Mouse (Mus musculus): ENCODE data around the gene Cdk2ap2. TPM values are rescaled to one million over a fixed set of nuclear protein-coding genes. Genes with fewer than 3 reads are reported as not detected.
A peak's percentile ranks its signal among the peaks of the same experiment; 100 is the strongest.

Gene Cdk2ap2
- polyA plus RNA-seq, 1 experiment from 2014 or later, result 116 TPM

- H3K27me3 ChIP-seq (ENCODE audit: control insufficient read depth, insufficient read depth, low read length), result no peaks in the 10 kb centered on the region
- WGBS, result 92% methylated on average over 18 of the region's 18 CpGs
- ATAC-seq (ENCODE audit: low FRiP score, low TSS enrichment), result no peak
- no peak overlapping the region for H3K4me3 ChIP-seq (ENCODE audit: low read length)
- no peak overlapping the region for H3K4me2 ChIP-seq (replicated peaks; ENCODE audit: low read depth, low read length)
- H3K9ac ChIP-seq (ENCODE audit: low read depth, low read length), result no peak overlapping the region
- H3K36me3 ChIP-seq (ENCODE audit: control insufficient read depth, insufficient read depth, low read length), result no peaks in the 10 kb centered on the region
- H3K27ac ChIP-seq (ENCODE audit: low read depth, low read length), result no peak overlapping the region
- H3K4me1 ChIP-seq (ENCODE audit: control insufficient read depth, insufficient read depth, low read length), result peaks cover under 1% of the 10 kb centered on the region
- no peaks in the 10 kb centered on the region for H3K9me3 ChIP-seq (ENCODE audit: control insufficient read depth, low read length)
Observed at GRCm38 (mm10) chr19:4142416-4143173, 45.6 kb downstream of the Cdk2ap2 start.

DNA sequence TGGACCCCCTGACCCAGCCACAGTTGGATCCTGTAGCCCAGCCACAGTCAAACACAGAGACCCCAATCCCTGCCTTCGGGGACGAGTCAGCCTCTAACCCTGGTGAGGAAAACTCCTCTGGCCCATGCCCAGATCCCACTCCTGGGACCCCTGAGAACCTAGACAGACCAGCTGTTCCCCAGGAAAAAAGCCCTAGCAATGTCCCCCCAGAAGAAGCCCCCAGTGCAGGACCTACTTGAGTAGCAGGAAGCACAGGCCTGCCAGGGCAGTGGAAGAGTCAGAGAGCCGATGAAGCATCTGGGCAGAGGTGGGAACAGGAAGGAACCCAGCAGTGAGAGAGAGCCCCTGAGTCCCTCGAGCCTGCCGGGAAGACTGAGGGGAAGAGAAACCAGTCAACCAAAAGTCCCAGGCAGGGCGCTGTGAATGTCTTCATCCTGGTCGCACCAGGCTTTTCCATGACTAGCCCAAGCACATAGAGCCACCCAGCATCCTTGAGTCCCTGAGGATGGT is 46.8 kb downstream of the Cdk2ap2 start, which contains the start of gene Cabp4:
Gene Cabp4, minus strand, starts transcription at position 275 of the 510 bp plus-strand sequence.
- H3K4me3 ChIP-seq (ENCODE audit: low read length), result no peak within 1 kb of the TSS
- H3K4me1 ChIP-seq (ENCODE audit: control insufficient read depth, insufficient read depth, low read length), result peaks cover 6% of the 10 kb centered on the region
- H3K36me3 ChIP-seq (ENCODE audit: control insufficient read depth, insufficient read depth, low read length), result no peaks in the 10 kb centered on the region
- no peak within 1 kb of the TSS for H3K27ac ChIP-seq (ENCODE audit: low read depth, low read length)
- H3K9me3 ChIP-seq (ENCODE audit: control insufficient read depth, low read length), result no peaks in the 10 kb centered on the region
- H3K4me2 ChIP-seq (replicated peaks; ENCODE audit: low read depth, low read length), result no peak within 1 kb of the TSS
- 78% methylated on average over 7 of the region's 7 CpGs for WGBS
- no peak for ATAC-seq (ENCODE audit: low FRiP score, low TSS enrichment)
- no peaks in the 10 kb centered on the region for H3K27me3 ChIP-seq (ENCODE audit: control insufficient read depth, insufficient read depth, low read length)
- H3K9ac ChIP-seq (ENCODE audit: low read depth, low read length), result no peak within 1 kb of the TSS

GRCm38 (mm10) chr19:4144550-4145498 is 47.8 kb downstream of the Cdk2ap2 start:
- H3K4me3 ChIP-seq (ENCODE audit: low read length), result no peak overlapping the region
- H3K27me3 ChIP-seq (ENCODE audit: control insufficient read depth, insufficient read depth, low read length), result no peaks in the 10 kb centered on the region
- no peaks in the 10 kb centered on the region for H3K36me3 ChIP-seq (ENCODE audit: control insufficient read depth, insufficient read depth, low read length)
- no peaks in the 10 kb centered on the region for H3K9me3 ChIP-seq (ENCODE audit: control insufficient read depth, low read length)
- H3K9ac ChIP-seq (ENCODE audit: low read depth, low read length), result no peak overlapping the region
- 81% methylated on average over 16 of the region's 16 CpGs for WGBS
- no peak overlapping the region for H3K4me2 ChIP-seq (replicated peaks; ENCODE audit: low read depth, low read length)
- H3K27ac ChIP-seq (ENCODE audit: low read depth, low read length), result no peak overlapping the region
- no peak for ATAC-seq (ENCODE audit: low FRiP score, low TSS enrichment)
- peaks cover 14% of the 10 kb centered on the region for H3K4me1 ChIP-seq (ENCODE audit: control insufficient read depth, insufficient read depth, low read length)

DNA sequence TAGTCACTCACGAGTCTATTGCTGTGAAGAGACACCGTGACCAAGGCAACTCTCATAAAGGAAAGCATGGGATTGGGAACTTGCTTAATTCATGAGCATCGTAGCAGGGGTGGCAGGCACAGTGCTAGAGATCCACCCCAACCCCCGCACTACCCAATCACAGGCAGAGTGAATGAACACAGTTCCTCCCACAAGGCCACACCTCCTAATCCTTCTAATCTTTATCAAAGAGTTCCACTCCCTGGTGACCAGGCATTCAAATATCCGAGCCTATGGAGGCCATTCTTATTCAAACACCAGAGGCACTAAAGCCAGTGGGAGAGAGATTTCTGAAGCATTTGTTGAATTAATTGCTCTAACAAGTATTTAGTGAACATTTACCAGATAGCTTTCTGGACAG is 49.0 kb downstream of the Cdk2ap2 start:
- Histone ChIP-seq H3K4me2 (replicated peaks; ENCODE audit: low read depth, low read length) (no peak overlapping the region), H3K4me3 (ENCODE audit: low read length) (no peak overlapping the region), H3K9ac (ENCODE audit: low read depth, low read length) (no peak overlapping the region), H3K4me1 (ENCODE audit: control insufficient read depth, insufficient read depth, low read length) (peaks cover 14% of the 10 kb centered on the region), H3K27me3 (ENCODE audit: control insufficient read depth, insufficient read depth, low read length) (no peaks in the 10 kb centered on the region), H3K27ac (ENCODE audit: low read depth, low read length) (no peak overlapping the region), H3K36me3 (ENCODE audit: control insufficient read depth, insufficient read depth, low read length) (peaks cover 11% of the 10 kb centered on the region), H3K9me3 (ENCODE audit: control insufficient read depth, low read length) (no peaks in the 10 kb centered on the region)
- no peak for ATAC-seq (ENCODE audit: low FRiP score, low TSS enrichment)
- WGBS, result 92% methylated on average over 5 of the region's 5 CpGs

- Histone ChIP-seq H3K4me3 (ENCODE audit: low read length) (no peak overlapping the region), H3K27ac (ENCODE audit: low read depth, low read length) (no peak overlapping the region), H3K36me3 (ENCODE audit: control insufficient read depth, insufficient read depth, low read length) (peaks cover 16% of the 10 kb centered on the region), H3K9ac (ENCODE audit: low read depth, low read length) (no peak overlapping the region), H3K4me2 (replicated peaks; ENCODE audit: low read depth, low read length) (no peak overlapping the region), H3K27me3 (ENCODE audit: control insufficient read depth, insufficient read depth, low read length) (no peaks in the 10 kb centered on the region), H3K9me3 (ENCODE audit: control insufficient read depth, low read length) (no peaks in the 10 kb centered on the region), H3K4me1 (ENCODE audit: control insufficient read depth, insufficient read depth, low read length) (peaks cover 14% of the 10 kb centered on the region)
- WGBS, result 71% methylated on average over 12 of the region's 12 CpGs
- ATAC-seq (ENCODE audit: low FRiP score, low TSS enrichment), result no peak
Observed at GRCm38 (mm10) chr19:4146366-4147021, 49.5 kb downstream of the Cdk2ap2 start.

GRCm38 (mm10) chr19:4147022-4147405 is 50.0 kb downstream of the Cdk2ap2 start:
- Histone ChIP-seq H3K9me3 (ENCODE audit: control insufficient read depth, low read length) (no peaks in the 10 kb centered on the region), H3K27me3 (ENCODE audit: control insufficient read depth, insufficient read depth, low read length) (no peaks in the 10 kb centered on the region), H3K4me1 (ENCODE audit: control insufficient read depth, insufficient read depth, low read length) (peaks cover 14% of the 10 kb centered on the region), H3K4me3 (ENCODE audit: low read length) (no peak overlapping the region), H3K9ac (ENCODE audit: low read depth, low read length) (no peak overlapping the region), H3K4me2 (replicated peaks; ENCODE audit: low read depth, low read length) (no peak overlapping the region), H3K27ac (ENCODE audit: low read depth, low read length) (no peak overlapping the region), H3K36me3 (ENCODE audit: control insufficient read depth, insufficient read depth, low read length) (peaks cover 16% of the 10 kb centered on the region)
- 73% methylated on average over 3 of the region's 3 CpGs for WGBS
- ATAC-seq (ENCODE audit: low FRiP score, low TSS enrichment), result no peak

GRCm38 (mm10) chr19:4147782-4148490 is 51.0 kb downstream of the Cdk2ap2 start:
- Histone ChIP-seq H3K4me1 (ENCODE audit: control insufficient read depth, insufficient read depth, low read length) (peaks cover 14% of the 10 kb centered on the region), H3K9me3 (ENCODE audit: control insufficient read depth, low read length) (no peaks in the 10 kb centered on the region), H3K27me3 (ENCODE audit: control insufficient read depth, insufficient read depth, low read length) (no peaks in the 10 kb centered on the region), H3K9ac (ENCODE audit: low read depth, low read length) (peak overlapping the region; percentile 68; the same call in 1 of the 2 replicates), H3K4me2 (replicated peaks; ENCODE audit: low read depth, low read length) (peak overlapping the region; percentile 72), H3K27ac (ENCODE audit: low read depth, low read length) (no peak overlapping the region), H3K4me3 (ENCODE audit: low read length) (peak overlapping the region; percentile 86), H3K36me3 (ENCODE audit: control insufficient read depth, insufficient read depth, low read length) (peaks cover 21% of the 10 kb centered on the region)
- WGBS, result 31% methylated on average over 9 of the region's 9 CpGs
- peak; percentile 43 for ATAC-seq (ENCODE audit: low FRiP score, low TSS enrichment)

GRCm38 (mm10) chr19:4148491-4148806 is 51.5 kb downstream of the Cdk2ap2 start, which contains the start of gene Coro1b:
Coro1b (plus strand) TSS chr19:4148619.
- Histone ChIP-seq H3K9me3 (ENCODE audit: control insufficient read depth, low read length) (no peaks in the 10 kb centered on the region), H3K27me3 (ENCODE audit: control insufficient read depth, insufficient read depth, low read length) (no peaks in the 10 kb centered on the region), H3K27ac (ENCODE audit: low read depth, low read length) (peak within 1 kb of the TSS; percentile 6; the same call in 1 of the 2 replicates), H3K9ac (ENCODE audit: low read depth, low read length) (peak within 1 kb of the TSS; percentile 68), H3K4me2 (replicated peaks; ENCODE audit: low read depth, low read length) (peak within 1 kb of the TSS; percentile 72), H3K36me3 (ENCODE audit: control insufficient read depth, insufficient read depth, low read length) (peaks cover 26% of the 10 kb centered on the region), H3K4me1 (ENCODE audit: control insufficient read depth, insufficient read depth, low read length) (peaks cover 14% of the 10 kb centered on the region), H3K4me3 (ENCODE audit: low read length) (peak within 1 kb of the TSS; percentile 86)
- 0% methylated on average over 32 of the region's 33 CpGs for WGBS
- peak; percentile 95 for ATAC-seq (ENCODE audit: low FRiP score, low TSS enrichment)

Measured in kidney, embryonic 14.5 days (tissue).